Mouse (Mus musculus) liver, embryonic 13.5 days (tissue): ENCODE results near the gene Ankrd13b. TPM values are rescaled to one million over a fixed set of nuclear protein-coding genes. Genes with fewer than 3 reads are reported as not detected.
A peak's percentile ranks its signal among the peaks of the same experiment; 100 is the strongest.

Experiments
- ATAC-seq: fragments of 200-750 bp; cut with Nextera tagmentation; 2 replicates; pipeline ENCODE4 v1.8.0; 2017; ENCODE audit warnings: low read depth, mild to moderate bottlenecking, moderate number of reproducible peaks, moderate library complexity
- DNase-seq: peaks from one replicate; pipeline ENCODE4 v3.0.0; 2022
- H3K27ac ChIP-seq: fragments of 300-500 bp; sonication (generic); 2 replicates; pipeline ENCODE4 v1.5.1; 2015; ENCODE audit warnings: moderate library complexity, mild to moderate bottlenecking, inconsistent platforms
- H3K27me3 ChIP-seq: fragments of 300-500 bp; sonication (generic); 2 replicates; pipeline ENCODE4 v1.6.1; 2015; ENCODE audit warnings: mild to moderate bottlenecking, inconsistent platforms
- H3K36me3 ChIP-seq: fragments of 300-500 bp; sonication (generic); 2 replicates; pipeline ENCODE4 v1.6.1; 2015; ENCODE audit warnings: mild to moderate bottlenecking, inconsistent platforms
- H3K4me1 ChIP-seq: fragments of 300-500 bp; sonication (generic); replicated peaks from 2 replicates; pipeline ENCODE4 v1.6.1; 2015; ENCODE audit warnings: inconsistent platforms
- H3K4me2 ChIP-seq: fragments of 300-500 bp; sonication (generic); 2 replicates; pipeline ENCODE4 v1.6.1; 2015; ENCODE audit warnings: inconsistent platforms, mild to moderate bottlenecking, moderate library complexity
- H3K4me3 ChIP-seq: fragments of 300-500 bp; sonication (generic); replicated peaks from 2 replicates; pipeline ENCODE4 v1.5.1; 2015; ENCODE audit warnings: mild to moderate bottlenecking, inconsistent platforms
- H3K9ac ChIP-seq: fragments of 300-500 bp; sonication (generic); 2 replicates; pipeline ENCODE4 v1.6.1; 2015; ENCODE audit warnings: mild to moderate bottlenecking, inconsistent platforms
- H3K9me3 ChIP-seq: fragments of 300-500 bp; sonication (generic); replicated peaks from 2 replicates; pipeline ENCODE4 v1.6.1; 2016; ENCODE audit warnings: inconsistent platforms
- WGBS: fragments of 180-500 bp; shearing (Covaris S2); methylation state at CpG from one replicate; pipeline ENCODE4 v1.1.7; 2015; ENCODE audit not compliant: insufficient replicate concordance; 5-methylcytosine and 5-hydroxymethylcytosine counted together
- polyA plus RNA-seq: library from polyadenylated mRNA; unstranded; fragments of >200 nt; fragmentation: Nextera tagmentation; extraction: Ambion mirVana; gene quantifications from 2 replicates; pipeline ENCODE4 v1.2.1, GENCODE M21; 2015

Gene Ankrd13b
- polyA plus RNA-seq, 1 experiment from 2014 or later: 0.81 TPM

GRCm38 (mm10) chr11:77497851-77498250, 8.4 kb upstream of the Ankrd13b start:
- peaks cover 56% of the 10 kb centered on the region for H3K4me1 ChIP-seq
- peaks cover 20% of the 10 kb centered on the region for H3K36me3 ChIP-seq
- 55% methylated on average over 4 of the region's 4 CpGs for WGBS
- H3K9me3 ChIP-seq: no peaks in the 10 kb centered on the region
- H3K27me3 ChIP-seq: no peaks in the 10 kb centered on the region
- no peak overlapping the region for H3K4me2 ChIP-seq
- peak overlapping the region; percentile 31 for H3K27ac ChIP-seq
- no peak overlapping the region for H3K4me3 ChIP-seq
- H3K9ac ChIP-seq: no peak overlapping the region
- DNase-seq (no peak), ATAC-seq (no peak)

DNA sequence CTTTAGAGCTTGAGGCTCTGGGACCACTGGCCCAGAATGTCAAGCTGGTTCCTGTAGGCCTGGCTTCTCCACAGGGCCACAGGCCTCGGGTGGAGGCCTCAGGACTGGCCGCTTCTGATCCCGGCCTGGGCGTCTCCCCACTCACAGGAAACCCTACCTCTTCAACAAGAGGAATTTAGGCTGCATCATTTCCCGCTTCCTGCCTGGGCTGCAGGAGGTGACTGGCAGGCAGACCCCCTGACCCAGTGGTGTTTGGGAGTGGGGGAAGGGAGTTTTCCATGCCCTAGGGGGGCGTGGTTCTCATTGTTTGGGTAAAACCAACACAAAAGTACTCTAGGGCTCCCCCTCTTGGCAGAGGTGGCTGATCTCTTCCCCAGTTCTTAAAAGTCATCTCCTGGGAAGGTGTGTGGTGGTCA, 7.9 kb upstream of the Ankrd13b start:
- peaks cover 59% of the 10 kb centered on the region for H3K4me1 ChIP-seq
- no peak for ATAC-seq
- no peaks in the 10 kb centered on the region for H3K27me3 ChIP-seq
- peaks cover 15% of the 10 kb centered on the region for H3K36me3 ChIP-seq
- no peak overlapping the region for H3K4me3 ChIP-seq
- H3K4me2 ChIP-seq: no peak overlapping the region
- DNase-seq: peak; percentile 54
- H3K9me3 ChIP-seq: no peaks in the 10 kb centered on the region
- peak overlapping the region; percentile 31 for H3K27ac ChIP-seq
- H3K9ac ChIP-seq: peak overlapping the region; percentile 29; the same call in 1 of the 2 replicates
- WGBS: 39% methylated on average over 6 of the region's 6 CpGs

DNA sequence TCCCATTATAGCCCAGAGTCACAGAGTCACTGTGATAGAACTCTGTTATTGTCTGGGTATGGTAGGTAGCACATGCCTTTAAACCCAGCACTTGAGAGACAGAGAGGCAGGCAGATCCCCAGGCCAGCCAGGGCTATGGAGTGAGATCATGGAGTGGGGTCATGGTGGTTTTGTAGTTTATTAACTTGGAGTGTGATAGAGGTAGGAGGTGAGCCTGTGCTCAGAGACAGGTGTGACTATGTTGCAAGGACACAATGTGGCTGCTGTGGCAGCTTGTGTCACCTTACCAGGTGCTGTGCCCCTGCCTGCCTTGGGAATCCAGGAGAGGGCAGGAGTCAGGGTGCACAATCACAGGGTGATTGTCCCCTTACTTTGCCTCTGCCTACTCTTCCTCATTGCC, 6.0 kb upstream of the Ankrd13b start:
- Histone ChIP-seq H3K27me3 (peaks cover 6% of the 10 kb centered on the region), H3K4me2 (no peak overlapping the region), H3K9ac (peak overlapping the region; percentile 1; the same call in 1 of the 2 replicates), H3K27ac (no peak overlapping the region), H3K36me3 (peaks cover 14% of the 10 kb centered on the region), H3K4me3 (no peak overlapping the region), H3K4me1 (peaks cover 77% of the 10 kb centered on the region), H3K9me3 (no peaks in the 10 kb centered on the region)
- no peak for DNase-seq
- no peak for ATAC-seq

- Histone ChIP-seq H3K27ac (no peak overlapping the region), H3K36me3 (peaks cover 6% of the 10 kb centered on the region), H3K4me1 (peaks cover 85% of the 10 kb centered on the region), H3K9ac (peak overlapping the region; percentile 88; the same call in 1 of the 2 replicates), H3K4me2 (peak overlapping the region; percentile 98), H3K27me3 (peaks cover 13% of the 10 kb centered on the region), H3K9me3 (no peaks in the 10 kb centered on the region), H3K4me3 (peak overlapping the region; percentile 87; the same call in 1 of the 2 replicates)
- ATAC-seq (no peak), DNase-seq (no peak)
- WGBS: 71% methylated on average over 6 of the region's 6 CpGs
Measured at GRCm38 (mm10) chr11:77494782-77495181, 5.3 kb upstream of the Ankrd13b start.

DNA sequence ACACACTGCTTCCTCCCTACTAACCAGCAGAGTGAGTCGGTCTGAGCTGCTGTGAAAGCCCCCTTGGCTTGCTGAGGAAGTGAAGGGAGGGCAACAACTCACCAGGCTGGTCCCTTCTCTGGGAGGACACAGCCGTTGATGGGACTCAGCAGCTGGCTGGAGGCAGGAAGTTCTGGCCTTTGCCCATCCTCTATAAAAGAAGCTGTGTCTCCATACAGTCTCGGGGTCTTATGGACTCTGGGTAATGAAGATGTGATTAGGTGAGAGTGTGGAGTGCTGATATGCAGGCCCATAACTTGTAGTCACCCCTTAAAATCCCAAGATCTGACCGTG, 4.8 kb upstream of the Ankrd13b start:
- no peak for ATAC-seq
- Histone ChIP-seq H3K9ac (peak overlapping the region; percentile 88), H3K27me3 (peaks cover 18% of the 10 kb centered on the region), H3K4me2 (peak overlapping the region; percentile 98), H3K4me3 (peak overlapping the region; percentile 87), H3K36me3 (peaks cover 2% of the 10 kb centered on the region; the same call in 1 of the 2 replicates), H3K27ac (peak overlapping the region; percentile 79), H3K9me3 (no peaks in the 10 kb centered on the region), H3K4me1 (peaks cover 86% of the 10 kb centered on the region)
- WGBS: 16% methylated on average over 4 of the region's 4 CpGs
- DNase-seq: no peak

GRCm38 (mm10) chr11:77493512-77494343, 4.2 kb upstream of the Ankrd13b start, which contains the start of gene Git1:
Gene Git1, plus strand, starts transcription at chr11:77493562.
- H3K9ac ChIP-seq: peak within 1 kb of the TSS; percentile 88
- peaks cover 89% of the 10 kb centered on the region for H3K4me1 ChIP-seq
- under 1% methylated on average over 67 of the region's 74 CpGs for WGBS
- peaks cover 24% of the 10 kb centered on the region for H3K27me3 ChIP-seq
- peak within 1 kb of the TSS; percentile 98 for H3K4me2 ChIP-seq
- H3K9me3 ChIP-seq: no peaks in the 10 kb centered on the region
- peak within 1 kb of the TSS; percentile 87 for H3K4me3 ChIP-seq
- no peaks in the 10 kb centered on the region for H3K36me3 ChIP-seq
- DNase-seq (peak; percentile 54), ATAC-seq (no peak; the same call in 1 of the 2 replicates)
- peak within 1 kb of the TSS; percentile 81 for H3K27ac ChIP-seq

DNA sequence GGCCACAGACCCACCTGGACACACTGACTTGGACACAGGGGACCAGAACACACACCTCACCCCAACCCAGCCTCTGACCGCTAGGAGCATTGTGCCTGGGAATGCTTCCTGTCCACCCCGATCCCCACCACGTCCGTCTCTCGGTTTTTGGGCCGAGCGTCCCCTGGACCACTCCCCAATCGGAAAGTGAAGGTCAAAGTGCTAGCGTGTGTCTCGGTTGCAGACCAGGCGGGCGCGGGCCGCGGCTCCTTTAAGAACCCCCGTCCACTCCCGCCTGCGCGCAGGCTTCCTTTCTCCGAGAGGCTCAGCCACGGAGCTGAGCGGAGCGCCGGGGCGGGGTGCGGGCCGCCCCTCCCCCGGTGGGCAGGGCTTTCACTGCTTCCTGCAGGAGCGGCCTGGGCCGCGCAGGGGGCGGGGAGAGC, 3.4 kb upstream of the Ankrd13b start:
- WGBS: under 1% methylated on average over 31 of the region's 32 CpGs

GRCm38 (mm10) chr11:77492311-77492871, 2.9 kb upstream of the Ankrd13b start:
- ATAC-seq: no peak

More for the DNA sequence above, 3.4 kb upstream of the Ankrd13b start:
- Histone ChIP-seq H3K27me3 (peaks cover 32% of the 10 kb centered on the region), H3K9ac (peak overlapping the region; percentile 88), H3K4me1 (peaks cover 89% of the 10 kb centered on the region), H3K27ac (peak overlapping the region; percentile 81), H3K36me3 (no peaks in the 10 kb centered on the region), H3K4me3 (peak overlapping the region; percentile 87), H3K4me2 (peak overlapping the region; percentile 98), H3K9me3 (no peaks in the 10 kb centered on the region)
- peak; percentile 85 for ATAC-seq
- peak; percentile 85 for DNase-seq

DNA sequence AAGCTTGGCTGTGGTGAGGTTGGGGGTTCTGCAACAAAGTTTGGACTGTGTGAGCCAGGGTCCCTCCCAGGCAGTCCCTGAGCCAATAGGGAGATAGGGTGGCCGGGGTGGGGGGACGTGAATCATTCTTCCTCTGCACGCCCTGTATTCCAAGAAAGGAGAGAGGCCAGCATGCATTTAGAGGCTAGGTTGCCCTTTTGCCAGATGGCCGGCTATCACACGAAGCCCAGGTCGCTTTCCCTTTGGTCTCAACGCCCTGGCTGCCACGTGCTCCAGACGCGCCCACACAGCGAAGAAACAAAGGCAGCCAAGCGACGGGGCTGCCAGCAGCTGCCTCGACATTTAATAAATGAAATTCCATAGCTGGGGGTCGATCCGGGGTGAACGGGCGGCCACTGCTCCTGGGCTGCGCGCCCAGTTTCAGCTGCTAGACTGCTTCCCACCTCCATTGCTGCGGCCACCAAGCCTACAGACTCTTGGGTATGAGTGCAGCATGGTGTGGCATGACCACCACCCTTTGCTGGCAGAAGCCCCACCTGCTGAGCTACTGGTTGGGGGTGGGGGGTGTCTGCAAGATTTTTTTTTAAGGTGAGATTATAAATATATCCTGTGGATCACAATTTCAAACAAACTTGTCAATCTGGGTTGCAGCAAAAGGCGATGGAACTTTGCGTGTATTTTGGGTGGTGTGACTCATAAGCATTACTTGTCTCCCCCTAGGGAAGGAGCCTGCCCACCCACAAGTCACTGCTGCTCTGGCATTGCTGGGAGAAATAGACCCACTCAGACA, 2.2 kb upstream of the Ankrd13b start:
- H3K27ac ChIP-seq: peak overlapping the region; percentile 81
- no peaks in the 10 kb centered on the region for H3K9me3 ChIP-seq
- H3K4me3 ChIP-seq: peak overlapping the region; percentile 87
- under 1% methylated on average over 23 of the region's 23 CpGs for WGBS
- H3K4me1 ChIP-seq: peaks cover 79% of the 10 kb centered on the region
- ATAC-seq (peak; percentile 22; the same call in 1 of the 2 replicates), DNase-seq (peak; percentile 45)
- no peaks in the 10 kb centered on the region for H3K36me3 ChIP-seq
- peaks cover 34% of the 10 kb centered on the region for H3K27me3 ChIP-seq
- H3K4me2 ChIP-seq: peak overlapping the region; percentile 98
- peak overlapping the region; percentile 88 for H3K9ac ChIP-seq

More at GRCm38 (mm10) chr11:77492311-77492871, 2.9 kb upstream of the Ankrd13b start:
- Histone ChIP-seq H3K27ac (peak overlapping the region; percentile 81), H3K4me1 (peaks cover 86% of the 10 kb centered on the region), H3K9ac (peak overlapping the region; percentile 88), H3K4me2 (peak overlapping the region; percentile 98), H3K27me3 (peaks cover 34% of the 10 kb centered on the region), H3K4me3 (peak overlapping the region; percentile 87), H3K9me3 (no peaks in the 10 kb centered on the region), H3K36me3 (no peaks in the 10 kb centered on the region)
- 0% methylated on average over 18 of the region's 18 CpGs for WGBS
- DNase-seq: peak; percentile 27

DNA sequence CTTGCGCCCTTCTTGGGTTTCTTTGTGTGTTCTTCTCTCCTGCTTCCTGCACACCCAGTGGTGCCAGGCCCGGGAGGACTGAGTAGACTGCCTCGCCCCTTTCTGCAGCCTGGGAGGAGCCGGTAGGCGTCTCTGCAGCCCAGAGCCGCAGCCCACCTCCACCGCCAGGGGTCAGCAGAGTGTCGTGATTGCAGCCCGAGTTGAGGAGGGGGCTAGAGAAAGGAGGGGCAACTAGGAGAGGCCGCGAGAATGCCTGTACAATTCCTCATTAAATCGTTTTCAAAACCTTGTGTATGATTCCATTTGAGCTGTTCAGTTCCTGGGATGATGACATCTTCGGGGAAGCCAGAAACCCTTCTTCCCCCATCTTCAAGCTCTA, 1.6 kb upstream of the Ankrd13b start:
- H3K27ac ChIP-seq: 0 out of 2 replicates have a peak overlapping the region, but pooled peaks have one; percentile 81
- no peaks in the 10 kb centered on the region for H3K36me3 ChIP-seq
- H3K4me1 ChIP-seq: peaks cover 76% of the 10 kb centered on the region
- H3K27me3 ChIP-seq: peaks cover 34% of the 10 kb centered on the region
- H3K4me3 ChIP-seq: peak overlapping the region; percentile 87
- peak overlapping the region; percentile 88 for H3K9ac ChIP-seq
- WGBS: under 1% methylated on average over 13 of the region's 13 CpGs
- ATAC-seq (peak; percentile 57), DNase-seq (peak; percentile 78)
- peak overlapping the region; percentile 98 for H3K4me2 ChIP-seq
- H3K9me3 ChIP-seq: no peaks in the 10 kb centered on the region

DNA sequence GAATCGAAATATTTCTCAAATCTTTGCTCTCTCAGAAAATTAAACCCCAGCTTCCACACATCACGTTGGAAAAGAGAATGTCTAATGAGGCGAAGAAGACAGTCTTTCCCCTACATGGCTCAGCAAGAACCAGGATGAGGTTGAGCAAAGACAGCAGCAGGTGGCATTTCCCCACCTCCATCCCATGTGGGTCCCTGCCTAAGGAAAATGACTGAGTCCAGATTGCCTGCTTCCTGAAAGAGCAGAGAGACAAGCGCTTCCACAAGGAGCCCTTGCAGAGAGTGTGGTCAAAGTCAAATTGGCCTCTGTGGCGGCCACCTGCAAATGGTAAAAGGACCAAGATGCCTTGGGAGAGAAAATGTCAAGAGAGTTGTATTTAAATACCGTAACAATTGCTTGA, 973 bp upstream of the Ankrd13b start:
- DNase-seq: no peak

More for the DNA sequence above, 973 bp upstream of the Ankrd13b start:
- ATAC-seq: no peak
- 65% methylated on average over 6 of the region's 6 CpGs for WGBS
- Histone ChIP-seq H3K9me3 (no peaks in the 10 kb centered on the region), H3K36me3 (no peaks in the 10 kb centered on the region), H3K9ac (no peak overlapping the region; the same call in 1 of the 2 replicates), H3K27me3 (peaks cover 34% of the 10 kb centered on the region), H3K4me3 (no peak overlapping the region), H3K27ac (no peak overlapping the region), H3K4me2 (peak overlapping the region; percentile 98), H3K4me1 (peaks cover 69% of the 10 kb centered on the region)
